Mouse (Mus musculus): ENCODE data around the gene Smyd4.

The Smyd4 gene

GRCm38 (mm10) chr11:75421375-75422012, 73.3 kb downstream of the Smyd4 start:
- DNase-seq: no peak

- no peak for DNase-seq
These were observed 74.0 kb downstream of the Smyd4 start, which contains the start of gene Serpinf1 for GRCm38 (mm10) chr11:75422013-75422792. Gene Serpinf1 (minus strand): TSS chr11:75422701.

GRCm38 (mm10) chr11:75423091-75423490, 74.9 kb downstream of the Smyd4 start:
- DNase-seq: no peak

GRCm38 (mm10) chr11:75424033-75424432, 75.8 kb downstream of the Smyd4 start:
- DNase-seq: no peak

- no peak for DNase-seq
These were observed 76.2 kb downstream of the Smyd4 start for GRCm38 (mm10) chr11:75424459-75424858.

- no peak for DNase-seq
These were observed 80.9 kb downstream of the Smyd4 start for GRCm38 (mm10) chr11:75429019-75429705.

- no peak for DNase-seq
These were observed 83.1 kb downstream of the Smyd4 start for GRCm38 (mm10) chr11:75431307-75431706.

- no peak for DNase-seq
These were observed 85.9 kb downstream of the Smyd4 start for GRCm38 (mm10) chr11:75434138-75434537.

GRCm38 (mm10) chr11:75438194-75438593, 90.0 kb downstream of the Smyd4 start:
- DNase-seq: no peak

- DNase-seq: no peak
These were observed 90.6 kb downstream of the Smyd4 start for GRCm38 (mm10) chr11:75438804-75439203.

- DNase-seq: no peak
These were observed 91.1 kb downstream of the Smyd4 start, which contains the start of gene Serpinf2 for GRCm38 (mm10) chr11:75439363-75439762. Gene Serpinf2 (minus strand): TSS chr11:75439591.

GRCm38 (mm10) chr11:75439951-75440350, 91.7 kb downstream of the Smyd4 start:
- DNase-seq: no peak

- DNase-seq: no peak
These were observed 92.8 kb downstream of the Smyd4 start for GRCm38 (mm10) chr11:75441034-75441433.

GRCm38 (mm10) chr11:75441601-75442000, 93.4 kb downstream of the Smyd4 start:
- DNase-seq: no peak

- no peak for DNase-seq
These were observed 95.5 kb downstream of the Smyd4 start for GRCm38 (mm10) chr11:75443711-75444110.

GRCm38 (mm10) chr11:75448575-75448974, 100.3 kb downstream of the Smyd4 start:
- no peak for DNase-seq

- no peak for DNase-seq
These were observed 101.5 kb downstream of the Smyd4 start for GRCm38 (mm10) chr11:75449695-75450094.

GRCm38 (mm10) chr11:75450304-75450908, 102.2 kb downstream of the Smyd4 start:
- DNase-seq: no peak

- no peak for DNase-seq
These were observed 102.7 kb downstream of the Smyd4 start for GRCm38 (mm10) chr11:75450936-75451335.

- no peak for DNase-seq
These were observed 103.8 kb downstream of the Smyd4 start for GRCm38 (mm10) chr11:75452081-75452480.

GRCm38 (mm10) chr11:75452812-75453557, 104.8 kb downstream of the Smyd4 start:
- DNase-seq: no peak

All from lung, postnatal 10 days (tissue).